Mouse (Mus musculus): ENCODE measurements around the gene Etv6. TPM values are rescaled to one million over a fixed set of nuclear protein-coding genes. Genes with fewer than 3 reads are reported as not detected.

Gene Etv6
- polyA plus RNA-seq, 1 experiment = 16.2 TPM

DNA sequence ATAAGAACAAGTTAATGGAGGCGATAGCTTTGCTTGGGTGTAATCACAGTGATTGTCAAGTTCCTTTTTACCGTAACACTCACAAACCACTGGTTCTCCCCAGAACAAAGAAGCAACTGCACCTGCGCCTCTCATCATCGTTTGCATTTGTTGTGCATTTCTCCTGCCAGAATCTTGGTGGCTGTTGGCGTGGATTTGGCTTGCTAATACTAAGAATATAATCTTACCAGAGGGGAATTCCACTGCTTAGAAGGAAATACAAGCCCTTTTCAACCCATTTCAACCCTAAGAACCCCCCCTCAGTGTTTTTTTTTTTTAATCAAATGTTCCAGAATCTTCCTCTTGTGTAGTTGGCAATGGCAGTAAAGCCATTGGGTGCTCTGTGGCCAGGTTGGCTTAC, 87.4 kb downstream of the Etv6 start:
- Histone ChIP-seq H3K4me1 (ENCODE audit: control insufficient read depth, insufficient read depth, insufficient read length, low read length) (peaks cover 6% of the 10 kb centered on the region; the same call in 1 of the 2 replicates), H3K27ac (ENCODE audit: insufficient read depth, low read depth, low read length) (no peak overlapping the region), H3K4me3 (ENCODE audit: low read depth, low read length) (no peak overlapping the region), H3K27me3 (ENCODE audit: control insufficient read depth, insufficient read depth, low read length) (no peaks in the 10 kb centered on the region), H3K36me3 (ENCODE audit: control insufficient read depth, insufficient read depth, low read length) (peaks cover 6% of the 10 kb centered on the region)
- 71% methylated on average over 5 of the region's 5 CpGs for WGBS
- TF ChIP-seq CTCF (IDR thresholded peaks at IDR 0.05; ENCODE audit: extremely low read depth, insufficient read length, insufficient replicate concordance, low read depth, low read length) = no peak
- no peak for TF ChIP-seq POLR2A (IDR thresholded peaks at IDR 0.05; ENCODE audit: low read depth, low read length)

DNA sequence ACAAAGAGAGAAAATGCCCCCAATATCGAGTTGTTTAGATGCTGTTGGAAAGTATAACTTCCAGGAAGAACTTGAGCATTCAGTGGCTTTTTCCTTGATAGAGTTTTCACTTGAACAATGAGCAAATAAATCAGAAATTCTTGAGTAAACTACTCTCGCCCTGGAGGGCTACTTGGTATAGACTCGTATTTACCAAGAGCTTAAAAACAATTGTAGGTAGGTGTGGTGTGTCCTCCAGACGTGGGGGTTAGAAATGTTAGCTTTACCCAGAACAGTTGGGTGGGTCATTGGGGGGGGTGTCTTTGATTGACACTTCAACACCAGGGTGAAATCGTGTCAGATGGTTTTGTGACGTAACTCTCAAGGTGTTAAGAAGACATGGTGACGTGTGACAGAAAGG, 88.0 kb downstream of the Etv6 start:
- 82% methylated on average over 7 of the region's 7 CpGs for WGBS
- Histone ChIP-seq H3K4me3 (ENCODE audit: low read depth, low read length) (no peak overlapping the region), H3K27me3 (ENCODE audit: control insufficient read depth, insufficient read depth, low read length) (no peaks in the 10 kb centered on the region), H3K36me3 (ENCODE audit: control insufficient read depth, insufficient read depth, low read length) (peaks cover 6% of the 10 kb centered on the region), H3K27ac (ENCODE audit: insufficient read depth, low read depth, low read length) (no peak overlapping the region), H3K4me1 (ENCODE audit: control insufficient read depth, insufficient read depth, insufficient read length, low read length) (peaks cover 6% of the 10 kb centered on the region; the same call in 1 of the 2 replicates)
- TF ChIP-seq CTCF (IDR thresholded peaks at IDR 0.05; ENCODE audit: extremely low read depth, insufficient read length, insufficient replicate concordance, low read depth, low read length) (no peak), POLR2A (IDR thresholded peaks at IDR 0.05; ENCODE audit: low read depth, low read length) (no peak)

DNA sequence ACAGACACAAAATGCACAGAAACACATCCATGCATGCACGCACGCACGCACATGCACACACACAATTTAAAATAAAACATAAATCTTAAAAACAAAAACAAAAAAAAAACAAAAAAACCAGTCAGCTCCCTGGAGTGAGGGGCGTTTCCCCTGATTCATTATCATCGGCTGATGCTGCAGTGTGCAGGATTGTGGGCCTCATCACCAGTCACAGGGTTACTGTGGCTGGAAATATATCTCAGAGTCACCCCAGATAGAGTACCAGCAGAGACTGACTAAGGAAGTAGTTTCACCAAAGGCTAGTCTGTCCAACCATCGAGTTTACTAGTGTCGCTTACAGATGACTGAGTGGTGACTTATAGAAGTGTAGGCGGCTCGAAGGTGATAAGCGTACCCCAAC, 88.8 kb downstream of the Etv6 start:
- WGBS = 91% methylated on average over 10 of the region's 10 CpGs
- H3K36me3 ChIP-seq (ENCODE audit: control insufficient read depth, insufficient read depth, low read length) = peaks cover 10% of the 10 kb centered on the region
- no peak for TF ChIP-seq CTCF (IDR thresholded peaks at IDR 0.05; ENCODE audit: extremely low read depth, insufficient read length, insufficient replicate concordance, low read depth, low read length)
- TF ChIP-seq POLR2A (IDR thresholded peaks at IDR 0.05; ENCODE audit: low read depth, low read length) = no peak
- H3K4me3 ChIP-seq (ENCODE audit: low read depth, low read length) = no peak overlapping the region
- H3K27me3 ChIP-seq (ENCODE audit: control insufficient read depth, insufficient read depth, low read length) = no peaks in the 10 kb centered on the region
- H3K4me1 ChIP-seq (ENCODE audit: control insufficient read depth, insufficient read depth, insufficient read length, low read length) = peaks cover 4% of the 10 kb centered on the region; the same call in 1 of the 2 replicates
- no peak overlapping the region for H3K27ac ChIP-seq (ENCODE audit: insufficient read depth, low read depth, low read length)

DNA sequence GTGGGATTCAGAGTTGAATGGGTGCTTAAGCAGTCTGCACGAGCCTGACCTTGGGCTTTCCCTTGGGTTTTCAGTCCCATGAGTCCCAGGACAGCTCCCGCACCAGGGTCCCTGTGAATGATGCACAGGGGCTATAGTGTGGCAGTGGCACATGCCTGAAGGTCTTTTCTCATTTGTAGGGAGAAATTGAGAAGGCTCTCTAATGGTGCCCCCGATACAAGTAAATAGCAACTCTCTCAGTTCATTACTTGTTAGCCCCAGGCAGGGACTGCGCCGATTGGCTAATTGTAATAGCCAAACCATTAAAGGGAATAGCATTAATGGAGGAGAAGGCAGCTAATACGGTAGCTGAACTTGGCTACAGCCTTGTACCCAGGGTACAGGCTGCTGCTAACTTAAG, 92.5 kb downstream of the Etv6 start:
- Histone ChIP-seq H3K36me3 (ENCODE audit: control insufficient read depth, insufficient read depth, low read length) (peaks cover 12% of the 10 kb centered on the region), H3K27ac (ENCODE audit: insufficient read depth, low read depth, low read length) (no peak overlapping the region), H3K27me3 (ENCODE audit: control insufficient read depth, insufficient read depth, low read length) (no peaks in the 10 kb centered on the region), H3K4me3 (ENCODE audit: low read depth, low read length) (no peak overlapping the region), H3K4me1 (ENCODE audit: control insufficient read depth, insufficient read depth, insufficient read length, low read length) (no peaks in the 10 kb centered on the region)
- WGBS = 93% methylated on average over 6 of the region's 6 CpGs
- TF ChIP-seq POLR2A (IDR thresholded peaks at IDR 0.05; ENCODE audit: low read depth, low read length) (no peak), CTCF (IDR thresholded peaks at IDR 0.05; ENCODE audit: extremely low read depth, insufficient read length, insufficient replicate concordance, low read depth, low read length) (no peak)

DNA sequence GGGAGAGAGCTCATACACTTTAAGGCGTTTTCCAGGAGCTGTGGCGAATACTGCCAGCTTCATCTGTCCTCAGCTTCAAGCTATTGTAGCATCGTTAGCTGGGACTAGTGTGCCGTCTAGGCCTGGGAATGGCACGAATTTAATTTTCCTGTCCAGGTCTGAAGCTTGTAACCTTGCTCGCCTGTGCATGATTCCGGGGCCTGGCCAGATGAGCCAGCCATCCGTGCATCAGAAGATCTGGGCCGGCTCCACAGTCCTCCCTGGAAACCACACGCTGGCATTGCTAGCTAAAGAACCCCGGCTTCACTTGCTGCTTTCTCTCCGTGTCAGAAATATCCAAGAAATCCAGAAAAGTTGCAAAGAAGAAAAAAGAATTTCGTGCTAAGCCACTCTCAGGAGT, 93.1 kb downstream of the Etv6 start:
- TF ChIP-seq POLR2A (IDR thresholded peaks at IDR 0.05; ENCODE audit: low read depth, low read length) (no peak), CTCF (IDR thresholded peaks at IDR 0.05; ENCODE audit: extremely low read depth, insufficient read length, insufficient replicate concordance, low read depth, low read length) (no peak)
- WGBS = 98% methylated on average over 13 of the region's 13 CpGs
- H3K27me3 ChIP-seq (ENCODE audit: control insufficient read depth, insufficient read depth, low read length) = no peaks in the 10 kb centered on the region

DNA sequence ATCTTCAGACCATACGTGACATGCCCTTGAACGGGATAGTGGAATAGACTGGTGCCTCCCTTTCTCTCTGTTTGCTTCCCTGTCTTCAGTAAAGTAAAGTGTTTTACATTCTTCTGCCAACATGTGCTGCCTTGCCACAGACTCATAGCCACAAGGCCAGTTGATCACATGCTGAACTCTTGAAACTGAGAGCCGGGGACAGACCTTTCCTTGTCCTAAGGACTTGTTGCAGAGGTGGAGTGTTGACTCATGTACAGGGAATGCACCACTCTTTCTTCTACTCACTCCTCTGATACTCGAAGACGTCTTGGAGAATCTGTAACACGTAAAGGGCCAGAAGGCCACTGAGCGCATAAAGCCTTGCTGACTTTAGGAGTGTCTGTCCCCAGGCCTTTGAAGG, 94.3 kb downstream of the Etv6 start:
- Histone ChIP-seq H3K27me3 (ENCODE audit: control insufficient read depth, insufficient read depth, low read length) (no peaks in the 10 kb centered on the region), H3K4me3 (ENCODE audit: low read depth, low read length) (no peak overlapping the region), H3K27ac (ENCODE audit: insufficient read depth, low read depth, low read length) (no peak overlapping the region), H3K4me1 (ENCODE audit: control insufficient read depth, insufficient read depth, insufficient read length, low read length) (no peaks in the 10 kb centered on the region), H3K36me3 (ENCODE audit: control insufficient read depth, insufficient read depth, low read length) (peaks cover 12% of the 10 kb centered on the region)
- 75% methylated on average over 7 of the region's 7 CpGs for WGBS
- TF ChIP-seq CTCF (IDR thresholded peaks at IDR 0.05; ENCODE audit: extremely low read depth, insufficient read length, insufficient replicate concordance, low read depth, low read length) (no peak), POLR2A (IDR thresholded peaks at IDR 0.05; ENCODE audit: low read depth, low read length) (no peak)

More for the DNA sequence above, 93.1 kb downstream of the Etv6 start:
- Histone ChIP-seq H3K27ac (ENCODE audit: insufficient read depth, low read depth, low read length) (no peak overlapping the region), H3K36me3 (ENCODE audit: control insufficient read depth, insufficient read depth, low read length) (peaks cover 12% of the 10 kb centered on the region), H3K4me1 (ENCODE audit: control insufficient read depth, insufficient read depth, insufficient read length, low read length) (no peaks in the 10 kb centered on the region), H3K4me3 (ENCODE audit: low read depth, low read length) (no peak overlapping the region)

DNA sequence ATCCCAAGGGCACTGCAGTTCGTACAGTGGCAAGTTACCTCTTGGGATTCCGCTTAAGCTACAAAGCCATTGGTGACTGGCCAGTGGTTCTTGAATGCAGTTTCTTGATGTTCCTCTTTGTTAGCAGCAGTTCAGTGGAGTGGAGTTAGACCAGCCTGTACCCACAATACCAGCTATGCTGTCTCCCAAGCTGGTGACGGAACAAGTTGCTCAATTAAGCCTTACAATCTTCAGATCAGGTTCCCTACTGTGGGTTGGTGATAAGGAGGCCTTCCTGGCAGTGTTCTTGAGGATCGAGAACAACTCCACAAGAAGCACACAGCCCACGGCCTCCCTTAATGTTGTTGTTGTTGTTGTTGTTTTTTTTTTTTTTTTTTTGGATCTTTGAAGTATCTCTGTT, 95.3 kb downstream of the Etv6 start:
- H3K27ac ChIP-seq (ENCODE audit: insufficient read depth, low read depth, low read length) = no peak overlapping the region
- no peaks in the 10 kb centered on the region for H3K27me3 ChIP-seq (ENCODE audit: control insufficient read depth, insufficient read depth, low read length)
- peaks cover 12% of the 10 kb centered on the region for H3K36me3 ChIP-seq (ENCODE audit: control insufficient read depth, insufficient read depth, low read length)
- WGBS = 84% methylated on average over 5 of the region's 5 CpGs
- no peak overlapping the region for H3K4me3 ChIP-seq (ENCODE audit: low read depth, low read length)
- TF ChIP-seq CTCF (IDR thresholded peaks at IDR 0.05; ENCODE audit: extremely low read depth, insufficient read length, insufficient replicate concordance, low read depth, low read length) (no peak), POLR2A (IDR thresholded peaks at IDR 0.05; ENCODE audit: low read depth, low read length) (no peak)
- peaks cover 2% of the 10 kb centered on the region; the same call in 1 of the 2 replicates for H3K4me1 ChIP-seq (ENCODE audit: control insufficient read depth, insufficient read depth, insufficient read length, low read length)
